ENCODE assay signal across 21 mouse cellular contexts in genomic region chr11:112366715-112367114, GRCm38 (mm10).
"Had no signal": no experiment of that assay in that cellular context is flagged by ENCODE, and none has a peak within 500 bp of the region (broad histone marks: within the 10 kb centered on the region; RNA-seq: fewer than 3 reads in every experiment).

No protein-coding gene starts in this region.

- H3K4me3 ChIP-seq: gastrocnemius, adult 2 months; heart, embryonic 10.5 days; heart, embryonic 12.5 days; hindbrain, embryonic 10.5 days; hindbrain, embryonic 12.5 days; intestine, embryonic 15.5 days; limb, embryonic 13.5 days; limb, embryonic 15.5 days had no signal

- H3K27ac ChIP-seq: gastrocnemius, adult 2 months; heart, embryonic 10.5 days; hindbrain, embryonic 10.5 days; hindbrain, embryonic 12.5 days; hindbrain, embryonic 14.5 days; intestine, embryonic 15.5 days; limb, embryonic 13.5 days; limb, embryonic 15.5 days had no signal

- DNase-seq: gastrocnemius, adult 2 months; gastrocnemius, postnatal 10 days; gastrocnemius, postnatal 25 days; heart, adult 18-20 months; heart, postnatal 10 days; heart, postnatal 4 days; kidney, adult 18-20 months; kidney, adult 8-10 months; kidney, postnatal 10 days; kidney, postnatal 25 days; layer of hippocampus, adult 9-11 months; layer of hippocampus, postnatal 36 days; left cerebral cortex, postnatal 4 days had no signal
